Mouse (Mus musculus): ENCODE results near the gene Lhx8.

GRCm38 (mm10) chr3:154327110-154327882, 3.2 kb downstream of the Lhx8 start:
- no peak for TF ChIP-seq CTCF (IDR thresholded peaks at IDR 0.05; ENCODE audit: extremely low read depth, insufficient read depth, insufficient read length, insufficient replicate concordance)
- TF ChIP-seq POLR2A (IDR thresholded peaks at IDR 0.05; ENCODE audit: low read depth, low read length), result no peak
